Mouse (Mus musculus) heart, adult 8-10 months (tissue): ENCODE measurements around the gene Zp3r. TPM values are rescaled to one million over a fixed set of nuclear protein-coding genes. Genes with fewer than 3 reads are reported as not detected.
"Not testable (repeated sequence)": the region's sequence is repeated elsewhere in the genome, so short reads cannot be mapped to it uniquely, and the experiment has no call there.

Experiments
- DNase-seq: peaks from one replicate; pipeline ENCODE4 v3.0.0; 2022; ENCODE audit warnings: low spot score
- total RNA-seq, 4 experiments: library from RNA; stranded (reverse); gene quantifications; 2 replicates each; pipeline ENCODE4 v1.2.4; 2022

Zp3r gene
- not detected for total RNA-seq

- no peak for DNase-seq
These were observed at the start of gene Zp3r for GRCm38 (mm10) chr1:130629521-130629920. TSS of gene Zp3r (minus strand) at chr1:130629621.

GRCm38 (mm10) chr1:130678551-130678950, 49.1 kb upstream of the Zp3r start:
- DNase-seq = no peak

- not testable (repeated sequence) for DNase-seq
These were observed 34.2 kb upstream of the Zp3r start for GRCm38 (mm10) chr1:130663576-130663975.

GRCm38 (mm10) chr1:130661454-130661853, 32.0 kb upstream of the Zp3r start, which contains the start of gene C4bp:
TSS of gene C4bp (minus strand) at chr1:130661632.
- DNase-seq = no peak

GRCm38 (mm10) chr1:130659641-130660040, 30.2 kb upstream of the Zp3r start:
- DNase-seq = not testable (repeated sequence)

- no peak for DNase-seq
These were observed 14.7 kb upstream of the Zp3r start for GRCm38 (mm10) chr1:130644103-130644502.

- DNase-seq = no peak
These were observed 11.5 kb upstream of the Zp3r start for GRCm38 (mm10) chr1:130640967-130641366.

- peak; percentile 48 for DNase-seq
These were observed 4.5 kb upstream of the Zp3r start for GRCm38 (mm10) chr1:130633761-130634410.

GRCm38 (mm10) chr1:130633316-130633715, 3.9 kb upstream of the Zp3r start:
- DNase-seq = no peak

GRCm38 (mm10) chr1:130596291-130596690, 33.1 kb downstream of the Zp3r start:
- no peak for DNase-seq

- peak; percentile 13 for DNase-seq
These were observed 40.8 kb downstream of the Zp3r start for GRCm38 (mm10) chr1:130588659-130589058.

- DNase-seq = no peak
These were observed 53.0 kb downstream of the Zp3r start for GRCm38 (mm10) chr1:130576389-130576788.

- peak; percentile 30 for DNase-seq
These were observed 53.5 kb downstream of the Zp3r start for GRCm38 (mm10) chr1:130575962-130576361.

- DNase-seq = no peak
These were observed 77.8 kb downstream of the Zp3r start for GRCm38 (mm10) chr1:130551407-130552249.

- peak; percentile 78 for DNase-seq
These were observed 78.9 kb downstream of the Zp3r start for GRCm38 (mm10) chr1:130550242-130551167.

GRCm38 (mm10) chr1:130549698-130550097, 79.7 kb downstream of the Zp3r start:
- no peak for DNase-seq

GRCm38 (mm10) chr1:130549160-130549559, 80.3 kb downstream of the Zp3r start:
- no peak for DNase-seq

- DNase-seq = peak; percentile 62
These were observed 81.6 kb downstream of the Zp3r start for GRCm38 (mm10) chr1:130547674-130548429.
